Mouse (Mus musculus): ENCODE measurements at regions not wholly inside any gene's neighbourhood (a gene's known extent, or its start where the extent isn't known, plus 50 kb on each side); places are given as distances from the start of the nearest gene placed in this dataset.

- DNase-seq = no peak
Measured at GRCm38 (mm10) chr7:115192482-115192881, 449.0 kb downstream of the Insc start.

DNA sequence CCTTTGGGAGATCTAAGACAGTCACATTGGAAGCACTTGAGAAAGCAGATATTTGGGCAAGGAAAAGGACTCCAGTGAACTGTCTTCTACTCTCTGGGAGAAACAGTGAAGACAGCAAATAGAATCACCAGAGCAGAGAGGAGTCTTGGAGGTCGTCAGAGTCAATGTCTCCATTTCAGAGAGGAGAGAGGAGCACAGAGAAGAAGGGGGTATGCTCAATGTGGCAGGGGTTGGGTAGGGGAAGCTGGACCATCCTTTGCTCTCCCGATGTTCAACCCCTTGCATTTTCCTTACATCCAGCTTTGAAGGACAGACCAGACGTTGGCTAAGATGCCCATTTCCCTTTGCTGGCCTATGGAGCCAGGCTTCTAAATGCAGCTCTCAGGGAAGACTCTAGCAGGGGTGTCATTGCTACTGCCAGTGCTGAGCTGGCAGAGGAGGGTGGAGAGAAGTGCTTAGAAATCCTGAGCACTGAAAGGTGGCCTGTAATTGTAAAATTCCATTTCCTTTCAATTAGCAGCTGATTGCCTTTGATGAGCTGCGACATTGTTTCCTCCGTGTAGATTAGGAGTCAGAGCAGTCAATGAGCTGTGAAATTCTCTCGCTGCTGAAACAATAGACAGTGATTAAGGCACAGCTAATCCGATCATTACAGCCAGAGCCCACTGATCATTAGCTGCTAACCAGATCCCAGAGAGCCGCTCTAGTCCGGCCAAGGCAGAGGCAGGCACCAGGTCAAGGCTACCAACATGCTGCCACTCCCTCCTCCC lies 449.7 kb downstream of the Insc start:
- no peak for DNase-seq

DNA sequence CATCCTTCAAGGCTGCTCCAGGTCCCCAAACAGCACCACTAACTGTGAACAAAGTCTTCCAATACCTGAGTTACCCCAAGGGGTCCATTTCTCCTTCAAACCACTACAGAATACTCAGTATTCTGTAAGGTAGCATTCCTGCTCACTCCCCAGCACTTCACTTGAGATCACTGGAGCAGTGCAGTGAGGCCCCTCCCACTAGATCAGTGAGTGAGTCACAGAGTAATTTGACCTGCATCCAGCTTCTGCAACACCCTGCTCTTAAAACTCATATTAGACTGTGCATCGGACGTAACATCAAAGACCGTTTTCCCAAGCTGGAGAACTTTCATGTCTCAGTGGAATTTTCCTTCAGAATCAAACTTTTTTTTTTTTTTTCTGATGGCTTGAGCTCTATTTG lies 461.4 kb downstream of the Insc start:
- DNase-seq = no peak

- DNase-seq = no peak
Measured at GRCm38 (mm10) chr7:115206479-115207134, 463.1 kb downstream of the Insc start.

DNA sequence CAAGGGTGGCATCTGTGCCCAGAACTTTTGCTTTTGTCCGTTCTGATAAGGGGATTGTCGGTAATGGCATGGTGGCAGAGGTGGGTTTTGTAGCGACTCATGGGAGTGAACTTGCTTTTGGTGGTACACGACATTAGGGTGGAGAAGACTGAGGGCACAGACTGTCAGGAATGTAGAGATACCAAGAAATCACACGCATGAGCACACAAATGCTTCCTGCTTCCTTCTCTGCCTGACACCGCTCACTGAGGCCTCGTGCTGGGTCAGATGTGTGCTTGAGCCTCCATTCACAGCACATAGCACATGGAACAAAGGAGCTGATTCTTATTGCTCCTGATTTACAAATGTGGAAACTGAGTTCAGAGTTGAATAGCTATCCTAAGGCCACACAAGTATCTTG lies 465.3 kb downstream of the Insc start:
- no peak for DNase-seq

DNA sequence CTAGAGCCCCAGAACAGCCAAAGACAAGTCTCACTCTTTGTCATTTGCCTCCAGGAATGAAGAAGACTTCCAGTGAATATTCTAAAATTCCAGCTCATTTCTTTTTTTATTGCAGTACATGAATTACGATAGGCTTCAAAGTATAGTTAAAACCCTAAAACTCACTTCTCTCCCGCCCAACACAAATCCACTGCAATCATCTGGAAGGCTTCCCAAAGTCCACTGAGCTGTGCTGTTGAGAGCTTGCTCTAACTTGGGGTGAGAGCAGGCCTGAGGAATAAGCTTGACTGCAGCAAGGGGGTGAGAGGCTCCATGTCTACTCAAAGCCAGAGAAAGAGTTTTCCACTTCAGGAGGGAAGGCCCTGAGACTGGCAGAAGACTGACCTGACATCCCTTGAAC lies 466.5 kb downstream of the Insc start:
- DNase-seq = no peak

DNA sequence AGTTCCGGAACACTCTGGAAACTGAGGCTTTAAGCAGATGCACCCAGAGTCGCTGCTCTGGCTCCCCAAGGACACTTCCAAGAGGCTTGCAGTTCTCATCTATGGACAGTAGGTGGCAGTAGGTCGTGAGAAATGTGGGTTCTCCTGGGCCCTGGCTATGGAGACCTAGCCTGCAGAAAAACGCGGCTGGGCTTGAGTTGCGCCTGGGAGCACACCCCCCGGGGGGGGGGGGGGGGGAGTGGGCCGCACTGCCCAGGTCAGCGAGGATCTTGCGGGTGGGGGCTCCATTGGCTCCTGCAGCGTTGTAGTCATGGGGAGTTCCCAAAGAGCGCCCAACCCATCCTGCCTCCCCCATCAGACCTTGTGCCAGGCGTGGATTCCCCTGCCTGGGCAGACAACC lies 473.3 kb downstream of the Insc start:
- DNase-seq = peak; percentile 84

- DNase-seq = no peak
Measured at GRCm38 (mm10) chr7:115217255-115217654, 473.8 kb downstream of the Insc start.

GRCm38 (mm10) chr7:115217712-115218111 lies 474.2 kb downstream of the Insc start:
- no peak for DNase-seq

- DNase-seq = no peak
Measured at GRCm38 (mm10) chr7:115218596-115219180, 475.2 kb downstream of the Insc start.

GRCm38 (mm10) chr7:115222642-115223041 lies 479.1 kb downstream of the Insc start:
- DNase-seq = no peak

- no peak for DNase-seq
Measured at GRCm38 (mm10) chr7:115230525-115230924, 487.0 kb downstream of the Insc start.

DNA sequence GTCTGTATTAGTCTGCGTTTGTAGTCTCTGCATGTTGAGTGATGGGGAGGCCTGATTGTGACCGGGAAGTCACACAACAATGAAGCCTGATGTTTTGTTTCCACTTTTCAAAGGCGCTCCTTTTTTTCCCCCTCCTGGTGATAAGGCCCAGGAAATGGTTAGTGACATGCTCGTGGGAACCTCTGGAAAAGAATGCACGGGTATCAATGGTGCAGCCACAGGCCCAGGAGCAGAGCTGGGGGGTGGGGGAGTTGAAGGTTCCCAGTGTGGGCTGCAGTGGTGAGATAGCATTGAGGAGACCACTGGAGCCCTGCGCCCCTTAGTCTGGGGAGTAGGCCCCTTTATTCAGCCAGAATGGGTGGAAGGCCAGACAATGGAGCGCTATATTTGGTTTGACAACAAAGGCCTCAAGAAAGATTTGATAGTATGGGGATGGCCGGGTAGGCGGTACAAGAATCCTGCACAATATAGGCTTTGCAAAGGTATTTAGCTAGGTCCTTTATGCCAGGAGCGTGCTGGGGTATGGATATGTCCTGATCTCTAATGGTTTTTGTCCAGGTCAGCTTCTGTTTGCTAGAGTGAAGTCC lies 490.4 kb downstream of the Insc start:
- DNase-seq = no peak

DNA sequence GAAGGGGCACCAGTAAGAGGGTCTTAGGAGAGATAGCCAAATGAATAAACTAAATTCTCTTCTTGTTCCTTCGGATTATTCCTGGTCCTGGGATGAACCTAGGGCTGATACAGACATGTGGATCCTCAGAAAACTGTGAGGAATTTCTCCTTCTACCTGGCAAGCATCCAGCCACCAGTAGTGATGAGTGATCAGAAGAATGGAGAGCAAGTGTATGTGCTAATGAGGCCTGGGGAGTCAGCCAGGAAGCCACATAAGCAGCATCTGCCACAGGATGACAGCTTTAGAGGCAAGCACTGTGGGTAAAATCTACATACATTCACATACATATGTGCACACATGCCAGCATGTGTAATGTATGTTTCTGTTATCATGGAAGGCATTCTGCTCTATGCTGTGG lies 493.6 kb downstream of the Insc start:
- DNase-seq = no peak

DNA sequence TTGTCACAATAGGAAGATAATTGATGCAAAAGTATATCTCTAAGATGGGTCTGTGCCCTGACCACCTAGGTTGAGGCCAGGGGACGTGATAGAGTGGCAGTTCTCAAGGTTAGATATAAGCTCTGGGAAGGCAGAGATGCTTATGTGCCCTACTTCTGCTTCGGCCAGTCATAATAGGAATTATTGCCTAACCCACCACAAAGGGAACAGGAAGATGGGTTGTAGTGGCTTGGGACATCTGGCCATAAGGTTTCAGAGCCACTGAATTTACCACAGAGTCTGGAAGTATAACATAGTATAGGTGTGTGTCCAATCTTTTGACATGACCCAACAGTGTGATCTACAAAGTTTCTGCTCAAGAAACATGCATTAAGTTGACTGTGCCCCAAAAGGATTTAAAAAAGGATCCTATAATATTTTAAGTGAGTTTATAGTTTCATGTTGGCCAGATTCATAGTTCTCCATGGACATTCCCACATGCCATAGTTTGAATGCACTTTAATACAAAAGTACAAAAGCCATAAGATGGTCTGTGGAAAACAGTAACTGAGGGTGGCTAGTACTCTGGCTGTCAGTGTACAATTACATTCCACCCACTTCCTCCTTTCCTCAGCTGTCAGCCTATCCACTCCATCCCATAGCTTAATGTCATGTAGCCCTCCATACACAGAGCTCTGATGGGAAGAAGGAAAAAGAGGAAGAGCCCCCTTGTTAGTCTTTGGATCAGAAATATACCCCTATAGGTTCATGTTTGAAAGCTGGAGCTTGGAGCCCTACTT lies 508.3 kb downstream of the Insc start:
- DNase-seq = no peak

DNA sequence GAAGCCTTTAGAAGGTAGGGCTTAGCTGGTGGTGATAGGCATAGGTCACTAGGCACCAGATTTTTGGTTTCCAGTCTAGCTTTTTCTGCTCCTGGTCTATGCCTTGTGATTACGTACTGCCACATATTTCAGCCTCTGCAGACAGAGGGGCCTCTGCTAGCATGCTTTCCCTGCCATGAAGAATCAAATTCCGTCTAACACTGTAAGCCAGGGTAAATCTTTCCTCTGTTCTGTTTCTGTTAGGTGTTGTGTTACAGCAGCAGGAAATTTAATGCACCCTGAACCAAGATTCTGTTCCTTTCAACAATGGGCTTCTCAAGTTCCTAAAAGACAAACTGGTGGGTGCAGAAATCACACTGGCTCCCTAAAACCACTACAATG lies 508.9 kb downstream of the Insc start:
- DNase-seq = no peak

DNA sequence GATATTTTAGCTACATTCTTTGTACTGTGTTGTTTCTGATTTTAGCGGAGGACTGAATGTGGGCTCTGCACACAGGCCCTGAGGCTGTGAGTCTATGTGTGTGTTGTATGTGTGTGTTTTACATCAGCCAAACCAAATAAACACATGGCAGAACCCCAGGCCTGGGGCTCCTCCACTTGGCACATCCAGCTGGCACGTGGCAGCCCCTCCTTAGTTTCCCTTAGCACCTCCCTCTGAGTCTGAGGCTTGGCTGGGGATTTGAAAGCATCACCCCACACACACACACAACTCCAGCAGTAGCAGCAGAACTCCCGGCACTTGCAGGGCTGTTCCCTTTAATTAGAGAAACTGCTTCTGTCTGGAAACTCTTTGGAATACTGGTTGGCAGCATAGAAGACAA lies 515.1 kb downstream of the Insc start:
- no peak for DNase-seq

- no peak for DNase-seq
Measured at GRCm38 (mm10) chr7:115263082-115263481, 519.6 kb downstream of the Insc start.

- DNase-seq = no peak
Measured at GRCm38 (mm10) chr7:115266141-115266540, 522.6 kb downstream of the Insc start.

DNA sequence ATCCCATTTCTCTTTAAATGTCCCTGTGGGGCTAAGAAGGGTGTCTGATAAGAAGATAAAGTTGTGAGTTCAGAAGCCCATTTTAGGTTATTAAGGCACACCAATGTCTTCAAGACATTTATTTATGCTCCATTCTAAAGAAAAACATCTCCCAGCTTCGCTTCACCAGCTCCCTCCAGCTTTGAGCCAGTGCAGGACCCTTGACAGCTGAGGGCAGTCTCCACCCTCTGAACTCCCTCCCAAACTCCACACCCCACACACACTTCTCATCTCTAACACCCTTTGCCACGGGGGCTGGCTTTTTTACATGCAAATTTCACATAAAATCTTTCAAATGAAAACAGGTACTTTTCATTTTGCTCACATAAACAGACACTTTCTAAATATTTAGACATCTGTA lies 527.3 kb downstream of the Insc start:
- DNase-seq = no peak

DNA sequence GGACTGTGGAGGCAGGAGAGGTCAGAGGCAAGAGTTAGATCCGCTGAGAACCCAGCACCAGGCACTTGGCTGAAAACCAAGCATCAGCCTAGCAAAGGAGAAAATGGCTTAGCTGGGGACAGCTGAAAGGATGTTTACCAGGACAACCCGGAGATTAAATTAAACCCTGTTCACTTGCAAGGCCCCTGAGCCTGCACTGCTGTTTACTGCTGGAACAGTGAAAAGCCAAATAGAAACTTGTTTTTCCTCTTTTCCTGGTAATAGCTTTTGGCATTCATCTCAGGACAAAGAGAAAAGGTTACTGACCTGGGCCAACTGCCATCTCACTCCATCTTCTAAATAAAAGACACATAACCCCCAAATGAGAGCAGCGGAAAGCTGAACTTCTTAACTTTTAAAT lies 531.3 kb downstream of the Insc start:
- DNase-seq = peak; percentile 14

- DNase-seq = no peak
Measured at GRCm38 (mm10) chr7:115290801-115291417, 547.4 kb downstream of the Insc start.

Measured in gastrocnemius, postnatal 10 days (tissue).